Mouse (Mus musculus) adrenal gland, postnatal 4 days (tissue): ENCODE results near the gene Pald1. TPM values are rescaled to one million over a fixed set of nuclear protein-coding genes. Genes with fewer than 3 reads are reported as not detected.
A peak's percentile ranks its signal among the peaks of the same experiment; 100 is the strongest.

Source experiments
- DNase-seq, 2 experiments: peaks; one replicate each; pipeline ENCODE4 v3.0.0; 2021 to 2022; ENCODE audit warnings: low spot score in 2 of 2, mixed read lengths in 2 of 2
- total RNA-seq, 2 experiments: library from RNA; stranded (reverse); gene quantifications; 2 replicates each; pipeline ENCODE4 v1.2.3; 2021

The Pald1 gene
- total RNA-seq, 2 experiments from 2014 or later = 34.5 to 35.9 TPM

GRCm38 (mm10) chr10:61371884-61372584, 11.3 kb downstream of the Pald1 start:
- DNase-seq = no peak

DNA sequence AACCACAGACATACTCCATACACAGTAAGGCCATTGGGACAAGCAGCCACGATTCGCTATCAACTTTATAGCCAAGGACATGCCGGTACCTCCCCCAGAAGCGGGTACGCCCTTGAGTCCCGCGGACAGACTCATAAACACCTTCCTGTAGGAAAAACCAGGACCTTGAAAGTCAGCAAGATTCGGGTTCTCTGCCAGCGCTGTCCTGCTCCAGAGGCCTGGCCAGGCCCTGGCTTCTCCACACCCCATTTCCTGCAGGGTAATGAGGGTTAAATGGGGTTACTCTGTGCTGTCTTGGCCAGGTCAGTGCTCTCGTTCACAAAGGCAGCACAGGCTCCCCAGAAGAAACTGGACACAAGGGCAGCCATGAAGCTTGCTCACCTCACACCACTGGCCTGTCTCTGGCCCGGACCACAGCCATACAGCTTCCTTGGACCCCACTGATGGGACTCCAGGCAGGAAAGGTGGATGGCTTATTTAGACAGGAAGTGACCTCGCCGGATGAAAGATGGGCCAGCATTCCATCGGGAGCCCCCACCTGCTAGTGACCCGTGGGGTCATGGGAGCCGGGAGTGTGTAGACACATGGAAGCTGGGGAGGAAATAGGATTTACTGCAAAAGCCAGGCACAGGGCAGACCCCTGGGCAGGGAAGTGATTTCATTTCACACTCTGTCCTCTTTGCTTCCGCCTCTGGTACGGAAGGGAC, 12.9 kb downstream of the Pald1 start:
- no peak for DNase-seq

GRCm38 (mm10) chr10:61369755-61370154, 13.6 kb downstream of the Pald1 start:
- no peak for DNase-seq

GRCm38 (mm10) chr10:61365902-61366301, 17.4 kb downstream of the Pald1 start:
- no peak for DNase-seq

- no peak for DNase-seq
Observed at GRCm38 (mm10) chr10:61364431-61364830, 18.9 kb downstream of the Pald1 start.

DNA sequence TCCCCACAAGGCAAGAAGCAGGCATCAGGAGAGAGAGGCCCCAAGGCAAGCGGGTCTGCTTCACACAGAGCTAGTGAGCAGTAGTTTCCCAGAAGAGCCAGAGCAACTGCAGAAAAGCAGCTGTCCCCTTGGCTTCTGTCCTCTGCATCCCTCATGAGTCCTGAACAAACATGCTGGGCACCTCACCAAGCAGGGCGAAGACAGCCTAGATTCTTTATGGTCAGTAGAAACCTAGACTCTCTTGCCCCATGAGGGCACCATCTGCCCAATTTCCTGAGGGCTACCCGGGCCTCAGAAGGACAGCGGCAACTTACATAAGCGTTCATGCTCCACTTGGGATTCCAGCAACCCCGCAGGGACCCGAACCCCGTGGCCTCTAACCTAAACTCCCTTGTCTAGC, 20.3 kb downstream of the Pald1 start:
- no peak for DNase-seq

DNA sequence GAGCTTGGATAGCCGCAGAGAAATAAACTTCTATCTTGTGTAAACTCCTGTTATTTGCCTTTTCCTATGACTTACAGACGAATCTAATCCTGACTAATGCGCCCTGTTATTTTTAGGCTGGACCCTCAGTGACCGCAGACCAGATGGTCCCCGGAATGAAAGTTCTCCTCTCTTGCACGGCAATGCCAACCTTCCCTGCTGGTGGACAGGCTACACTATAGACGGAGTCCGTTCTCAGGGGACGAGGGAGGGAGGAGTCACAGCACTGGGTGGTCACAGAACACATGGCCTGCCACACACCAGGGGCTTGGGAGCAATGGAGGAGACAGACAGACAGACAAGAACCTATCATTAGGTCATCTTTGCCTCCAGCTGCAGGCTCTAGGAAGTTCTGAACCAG, 20.8 kb downstream of the Pald1 start:
- DNase-seq = no peak

- no peak for DNase-seq
Observed at GRCm38 (mm10) chr10:61360667-61361066, 22.7 kb downstream of the Pald1 start.

DNA sequence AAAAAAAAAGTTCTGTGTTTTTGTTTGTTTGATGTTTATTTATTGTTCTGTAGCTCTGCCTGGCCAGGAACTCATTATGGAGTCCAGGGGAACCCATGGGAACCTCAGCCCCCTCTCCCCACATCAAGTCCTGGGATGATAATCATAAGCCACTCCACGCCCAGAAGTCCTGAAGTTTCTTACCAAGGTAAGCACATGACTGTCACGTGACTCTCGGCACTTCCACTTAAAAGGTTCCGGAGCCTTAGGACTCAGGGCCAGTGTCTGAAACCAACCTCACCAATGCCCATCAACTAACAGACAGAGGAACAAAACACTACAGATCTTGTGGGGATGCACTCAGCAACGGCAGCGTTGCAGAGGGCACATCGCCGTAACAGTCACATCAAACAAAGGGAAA, 23.9 kb downstream of the Pald1 start:
- no peak for DNase-seq

DNA sequence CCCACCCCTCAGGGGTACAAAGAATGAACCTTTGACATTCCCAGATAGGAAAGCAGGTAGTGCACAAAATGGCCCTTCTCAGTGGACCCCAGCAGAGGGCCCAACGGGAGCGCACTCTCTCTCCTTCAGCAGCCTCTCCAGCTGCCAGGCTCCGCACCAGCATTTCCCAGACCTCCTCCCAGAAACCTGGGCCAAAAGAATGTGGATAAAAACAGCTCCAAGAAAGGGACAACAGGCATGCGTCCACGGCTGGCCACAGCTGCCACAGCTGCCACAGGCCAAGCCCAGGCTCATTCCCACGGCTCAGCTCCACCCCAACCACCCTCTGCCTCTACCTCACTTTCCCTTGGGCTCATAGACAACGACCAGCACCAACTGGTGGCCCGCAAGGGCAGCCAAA, 25.7 kb downstream of the Pald1 start:
- DNase-seq = no peak

- DNase-seq = no peak
Observed at GRCm38 (mm10) chr10:61356568-61356967, 26.8 kb downstream of the Pald1 start.

- DNase-seq = no peak
Observed at GRCm38 (mm10) chr10:61356095-61356494, 27.2 kb downstream of the Pald1 start.

- DNase-seq = no peak
Observed at GRCm38 (mm10) chr10:61355611-61356010, 27.7 kb downstream of the Pald1 start.

- no peak for DNase-seq
Observed at GRCm38 (mm10) chr10:61351216-61351615, 32.1 kb downstream of the Pald1 start.

DNA sequence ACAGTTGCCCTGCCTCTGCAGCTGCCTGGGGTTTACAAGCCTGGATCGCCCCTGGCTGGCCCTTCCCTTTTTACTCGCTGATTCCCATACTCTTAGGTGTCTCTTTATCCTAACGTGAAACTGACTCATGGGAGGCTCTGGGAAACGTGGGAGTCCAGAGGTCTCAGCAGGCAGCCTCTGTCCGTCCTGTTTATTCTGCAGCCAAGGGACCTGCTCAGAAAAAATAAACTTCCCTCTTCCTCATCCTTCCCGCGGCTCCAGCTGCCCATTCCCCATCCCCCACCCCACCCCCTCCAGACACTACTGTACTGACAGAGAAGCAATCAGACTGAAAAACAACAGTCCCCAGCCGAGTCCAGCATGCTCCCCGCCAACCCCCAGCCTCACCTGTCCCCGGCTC, 37.0 kb downstream of the Pald1 start:
- DNase-seq = no peak

- DNase-seq = no peak
Observed at GRCm38 (mm10) chr10:61345179-61345578, 38.2 kb downstream of the Pald1 start.

GRCm38 (mm10) chr10:61343950-61344349, 39.4 kb downstream of the Pald1 start:
- peak in 1 of 2 experiments; percentile 30 for DNase-seq

GRCm38 (mm10) chr10:61342750-61343149, 40.6 kb downstream of the Pald1 start:
- no peak for DNase-seq

DNA sequence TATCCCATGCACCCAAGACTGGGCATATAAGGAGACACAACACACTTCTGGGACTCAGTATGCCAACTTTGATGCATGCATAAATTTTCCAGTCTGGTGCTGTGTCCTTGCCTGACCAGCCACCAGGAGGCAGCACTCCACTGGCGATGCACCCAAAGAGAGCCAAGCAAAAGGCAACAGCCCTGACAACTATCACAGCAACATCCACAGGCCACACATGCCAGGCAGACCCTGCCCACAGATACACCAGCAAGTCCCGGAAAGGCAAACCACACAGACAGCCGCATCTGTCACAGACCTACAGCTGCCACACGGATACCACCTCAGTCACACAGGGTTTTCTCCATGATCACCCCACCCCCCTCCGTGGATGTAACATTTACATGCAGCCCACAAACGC, 41.8 kb downstream of the Pald1 start:
- DNase-seq = peak; percentile 35 to 66

DNA sequence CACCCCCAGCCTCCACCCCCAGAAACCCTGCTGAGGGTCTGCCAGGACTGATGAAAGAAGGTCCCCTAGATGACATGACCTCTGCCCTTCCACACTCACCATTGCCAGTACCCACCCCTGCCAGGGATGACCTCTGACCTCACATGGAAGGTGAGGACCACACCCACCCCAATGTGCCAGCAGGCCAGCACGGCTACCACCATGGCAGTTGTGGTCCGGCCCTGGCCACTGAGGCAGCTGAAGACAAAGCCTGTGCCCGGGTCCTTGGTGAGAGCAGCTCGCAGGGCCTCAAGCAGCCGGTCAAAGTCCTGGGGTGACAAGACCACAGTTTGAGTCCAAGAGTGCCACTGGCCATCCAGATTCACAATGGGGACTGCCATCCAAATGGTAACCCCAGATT, 42.3 kb downstream of the Pald1 start:
- DNase-seq = no peak

GRCm38 (mm10) chr10:61340247-61340646, 43.1 kb downstream of the Pald1 start:
- DNase-seq = no peak

DNA sequence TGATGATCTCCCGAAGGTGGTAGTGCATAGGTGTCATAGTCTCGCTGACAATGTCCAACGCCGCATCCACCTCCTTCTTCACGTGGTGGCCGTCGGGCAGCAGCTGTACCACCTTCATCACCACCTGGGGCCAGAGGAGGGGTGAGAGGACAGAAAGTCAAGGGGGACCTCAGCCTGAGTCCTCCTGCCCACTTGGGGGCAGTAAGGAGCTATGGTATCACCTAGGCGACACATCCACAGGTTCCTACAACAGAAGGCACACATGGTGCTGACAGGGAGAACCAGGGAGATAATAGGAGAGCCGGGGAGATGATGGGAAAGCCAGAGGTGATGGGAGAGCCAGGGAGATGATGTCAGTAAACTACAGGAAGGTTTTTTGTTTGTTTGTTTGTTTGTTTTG, 44.1 kb downstream of the Pald1 start:
- DNase-seq = no peak

GRCm38 (mm10) chr10:61337665-61338064, 45.7 kb downstream of the Pald1 start:
- DNase-seq = no peak
